9 mouse cellular contexts compared by ENCODE assay signal in genomic region chr11:98682811-98683210, GRCm38 (mm10). TPM values are rescaled to one million over a fixed set of nuclear protein-coding genes. Genes with fewer than 3 reads are reported as not detected.
DNase-seq lines count a peak whose midpoint lies in the region; ATAC-seq and TF ChIP-seq lines count a peak whose summit lies in the region.
"Had no signal": no experiment of that assay in that cellular context is flagged by ENCODE, and none has a peak within 500 bp of the region (broad histone marks: within the 10 kb centered on the region; RNA-seq: fewer than 3 reads in every experiment).

No protein-coding gene starts in this region.

- no peaks in the 10 kb centered on the region for H3K27me3 ChIP-seq in kidney, adult 2 months (replicated peaks; ENCODE audit: control insufficient read depth, insufficient read depth, low read length)
- no peaks in the 10 kb centered on the region for H3K27me3 ChIP-seq in hindbrain, embryonic 12.5 days
- no peaks in the 10 kb centered on the region for H3K27me3 ChIP-seq in midbrain, embryonic 15.5 days (replicated peaks)

- intact Hi-C loops in gastrocnemius, postnatal 36 days (cut with DNase I), result no loop called here

- no peak for TF ChIP-seq CTCF in kidney, adult 2 months (conservative IDR thresholded peaks at IDR 0.05; ENCODE audit: insufficient read depth, insufficient read length, low read depth, low read length)
- no peak for TF ChIP-seq CTCF in bone marrow macrophage, adult 2 months (IDR thresholded peaks at IDR 0.05; ENCODE audit: low read depth, low read length)

- peak overlapping the region; percentile 88 for H3K4me2 ChIP-seq in hindbrain, embryonic 12.5 days (replicated peaks)
- H3K4me2 ChIP-seq in midbrain, embryonic 15.5 days, result peak overlapping the region; percentile 81

- under 1% methylated on average over 23 of the region's 23 CpGs for WGBS in kidney, adult 2 months
- under 1% methylated on average over 23 of the region's 23 CpGs for WGBS in hindbrain, embryonic 12.5 days
- 0% methylated on average over 23 of the region's 23 CpGs for WGBS in midbrain, embryonic 15.5 days

- no peaks in the 10 kb centered on the region for H3K9me3 ChIP-seq in hindbrain, embryonic 12.5 days (replicated peaks)
- no peaks in the 10 kb centered on the region for H3K9me3 ChIP-seq in midbrain, embryonic 15.5 days

- peak overlapping the region; percentile 98 for H3K4me3 ChIP-seq in kidney, adult 2 months (ENCODE audit: insufficient read depth, low read depth, low read length)
- H3K4me3 ChIP-seq in bone marrow macrophage, adult 2 months (ENCODE audit: insufficient read depth, low read length), result peak overlapping the region; percentile 79
- H3K4me3 ChIP-seq in hindbrain, embryonic 12.5 days, result peak overlapping the region; percentile 99
- peak overlapping the region; percentile 99 for H3K4me3 ChIP-seq in midbrain, embryonic 15.5 days

- H3K27ac ChIP-seq in kidney, adult 2 months (ENCODE audit: insufficient read depth, low read depth, low read length), result peak overlapping the region; percentile 83
- peak overlapping the region; percentile 51 for H3K27ac ChIP-seq in bone marrow macrophage, adult 2 months (ENCODE audit: insufficient read depth, low read depth, low read length)
- peak overlapping the region; percentile 73 for H3K27ac ChIP-seq in hindbrain, embryonic 12.5 days
- peak overlapping the region; percentile 86 for H3K27ac ChIP-seq in midbrain, embryonic 15.5 days

- peak; percentile 30 for ATAC-seq in hindbrain, embryonic 12.5 days (ENCODE audit: low FRiP score)
- ATAC-seq in midbrain, embryonic 15.5 days (replicated peaks), result peak; percentile 37

- H3K36me3 ChIP-seq in kidney, adult 2 months (ENCODE audit: control insufficient read depth, insufficient read depth, low read length), result peaks cover 5% of the 10 kb centered on the region; the same call in 1 of the 2 replicates
- H3K36me3 ChIP-seq in hindbrain, embryonic 12.5 days, result peaks cover 26% of the 10 kb centered on the region
- H3K36me3 ChIP-seq in midbrain, embryonic 15.5 days (replicated peaks), result peaks cover 20% of the 10 kb centered on the region

- TF ChIP-seq POLR2A in kidney, adult 2 months (IDR thresholded peaks at IDR 0.05; ENCODE audit: low read depth, low read length), result no peak
- no peak for TF ChIP-seq POLR2A in bone marrow macrophage, adult 2 months (IDR thresholded peaks at IDR 0.05; ENCODE audit: borderline replicate concordance, low read depth, low read length)

- peaks cover 25% of the 10 kb centered on the region for H3K4me1 ChIP-seq in kidney, adult 2 months (ENCODE audit: control insufficient read depth, insufficient read depth, low read length)
- peaks cover 10% of the 10 kb centered on the region for H3K4me1 ChIP-seq in bone marrow macrophage, adult 2 months (ENCODE audit: control insufficient read depth, insufficient read depth, low read length)
- peaks cover 10% of the 10 kb centered on the region for H3K4me1 ChIP-seq in hindbrain, embryonic 12.5 days
- H3K4me1 ChIP-seq in midbrain, embryonic 15.5 days, result peaks cover 18% of the 10 kb centered on the region

- H3K9ac ChIP-seq in hindbrain, embryonic 12.5 days, result peak overlapping the region; percentile 99
- peak overlapping the region; percentile 99 for H3K9ac ChIP-seq in midbrain, embryonic 15.5 days

- peak; percentile 29 for DNase-seq in kidney, adult 2 months
- DNase-seq in kidney, postnatal 4 days, result no peak
- no peak for DNase-seq in cerebellum, postnatal 36 days
- no peak for DNase-seq in layer of hippocampus, postnatal 14 days (ENCODE audit: low spot score in 2 of 2)
- no peak for DNase-seq in gastrocnemius, postnatal 36 days

RNA-seq across cellular contexts. Expression of gene Psmd3, which starts 0.5 kb away (rescaled TPM):
- 307 and 331 TPM in 2 replicates for polyA plus RNA-seq in kidney, adult 2 months (2012; rRNA removed)
- 46.3 and 53.7 TPM in 2 replicates for polyA plus RNA-seq in bone marrow macrophage, adult 2 months (2012; ENCODE audit: insufficient read depth, insufficient read length, missing spikeins)
- polyA plus RNA-seq in hindbrain, embryonic 12.5 days (2016; fragmentation: Nextera tagmentation; extraction: Ambion mirVana), result 222 and 226 TPM in 2 replicates
- polyA plus RNA-seq in midbrain, embryonic 15.5 days (2015; fragmentation: Nextera tagmentation; extraction: Ambion mirVana), result 198 TPM in 2 replicates
- 100 to 1,000 TPM; 122 to 126 TPM for total RNA-seq in layer of hippocampus, postnatal 14 days (2021)
- total RNA-seq in gastrocnemius, postnatal 36 days (2021), result 10 to 100 TPM; 88.1 to 91.9 TPM

RNA-seq across cellular contexts. Expression of gene Csf3, which starts 18.3 kb away (rescaled TPM):
- not detected in 2 replicates for polyA plus RNA-seq in kidney, adult 2 months (2012; rRNA removed)
- polyA plus RNA-seq in bone marrow macrophage, adult 2 months (2012; ENCODE audit: insufficient read depth, insufficient read length, missing spikeins), result not detected in 2 replicates
- polyA plus RNA-seq in hindbrain, embryonic 12.5 days (2016; fragmentation: Nextera tagmentation; extraction: Ambion mirVana), result not detected in 2 replicates
- polyA plus RNA-seq in midbrain, embryonic 15.5 days (2015; fragmentation: Nextera tagmentation; extraction: Ambion mirVana), result not detected in 2 replicates
- not detected for total RNA-seq in layer of hippocampus, postnatal 14 days (2021)
- not detected for total RNA-seq in gastrocnemius, postnatal 36 days (2021)
- total RNA-seq: neutrophil, adult 5-6 weeks had no signal

RNA-seq across cellular contexts. Expression of gene Gsdma, which starts 18.7 kb away (rescaled TPM):
- polyA plus RNA-seq in kidney, adult 2 months (2012; rRNA removed), result not detected in 2 replicates
- not detected in 2 replicates for polyA plus RNA-seq in bone marrow macrophage, adult 2 months (2012; ENCODE audit: insufficient read depth, insufficient read length, missing spikeins)
- polyA plus RNA-seq in hindbrain, embryonic 12.5 days (2016; fragmentation: Nextera tagmentation; extraction: Ambion mirVana), result not detected in 2 replicates
- not detected in 2 replicates for polyA plus RNA-seq in midbrain, embryonic 15.5 days (2015; fragmentation: Nextera tagmentation; extraction: Ambion mirVana)
- total RNA-seq in layer of hippocampus, postnatal 14 days (2021), result not detected
- under 1 TPM; 0.31 to 0.76 TPM for total RNA-seq in gastrocnemius, postnatal 36 days (2021)
- total RNA-seq: neutrophil, adult 5-6 weeks had no signal

RNA-seq across cellular contexts. Expression of gene Gsdma2, which starts 36.3 kb away (rescaled TPM):
- polyA plus RNA-seq in kidney, adult 2 months (2012; rRNA removed), result not detected in 2 replicates
- polyA plus RNA-seq in bone marrow macrophage, adult 2 months (2012; ENCODE audit: insufficient read depth, insufficient read length, missing spikeins), result not detected in 2 replicates
- not detected in 2 replicates for polyA plus RNA-seq in hindbrain, embryonic 12.5 days (2016; fragmentation: Nextera tagmentation; extraction: Ambion mirVana)
- polyA plus RNA-seq in midbrain, embryonic 15.5 days (2015; fragmentation: Nextera tagmentation; extraction: Ambion mirVana), result not detected in 2 replicates
- not detected for total RNA-seq in layer of hippocampus, postnatal 14 days (2021)
- 1 to 10 TPM in 1 of 2 experiments, not detected in 1; 1.7 TPM for total RNA-seq in gastrocnemius, postnatal 36 days (2021)
- total RNA-seq: neutrophil, adult 5-6 weeks had no signal

RNA-seq across cellular contexts. Expression of gene Med24, which starts 46.4 kb away (rescaled TPM):
- 45.3 and 54.1 TPM in 2 replicates for polyA plus RNA-seq in kidney, adult 2 months (2012; rRNA removed)
- polyA plus RNA-seq in bone marrow macrophage, adult 2 months (2012; ENCODE audit: insufficient read depth, insufficient read length, missing spikeins), result 26.9 and 32.2 TPM in 2 replicates
- polyA plus RNA-seq in hindbrain, embryonic 12.5 days (2016; fragmentation: Nextera tagmentation; extraction: Ambion mirVana), result 85.0 and 86.9 TPM in 2 replicates
- polyA plus RNA-seq in midbrain, embryonic 15.5 days (2015; fragmentation: Nextera tagmentation; extraction: Ambion mirVana), result 82.9 and 84.8 TPM in 2 replicates
- total RNA-seq in layer of hippocampus, postnatal 14 days (2021), result 100 to 1,000 TPM; 109 to 110 TPM
- 10 to 100 TPM; 41.4 to 41.9 TPM for total RNA-seq in gastrocnemius, postnatal 36 days (2021)
